Mouse (Mus musculus) thymus, adult 2 months (tissue): Measurements from ENCODE around the gene Tmem89.

ENCODE experiments used
- CTCF ChIP-seq: fragments of 200-500 bp; IDR thresholded peaks from 2 replicates; pipeline ENCODE4 v1.5.1; 2012; ENCODE audit warnings: mild to moderate bottlenecking, control low read depth, low read length, moderate library complexity, borderline replicate concordance; ENCODE audit not compliant: control insufficient read depth, poor library complexity, insufficient read depth; ENCODE audit errors: extremely low read depth
- POLR2A ChIP-seq: fragments of 200-500 bp; IDR thresholded peaks from 2 replicates; pipeline ENCODE4 v1.6.1; 2012; ENCODE audit warnings: mild to moderate bottlenecking, low read length, control low read depth, moderate library complexity; ENCODE audit not compliant: control insufficient read depth, poor library complexity, insufficient read depth; ENCODE audit errors: extremely low read depth

DNA sequence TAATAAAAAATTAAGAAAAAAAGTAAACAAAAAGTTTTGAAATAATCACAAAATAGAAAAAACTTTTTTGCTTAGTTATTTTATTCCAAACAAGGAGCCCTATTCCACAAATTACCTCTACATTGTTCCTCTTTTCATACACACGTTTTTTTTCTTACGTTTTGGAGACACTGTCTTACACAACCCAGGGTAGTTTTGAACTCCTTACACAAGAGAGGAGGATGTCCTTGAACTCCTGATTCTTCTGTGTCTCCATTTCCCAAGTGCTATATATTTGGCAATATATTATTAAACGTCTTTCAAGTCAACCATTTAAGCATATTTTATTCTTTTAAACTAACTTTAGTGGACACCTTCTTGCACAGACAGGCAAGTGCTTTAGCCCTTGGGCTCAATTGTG is 21.6 kb downstream of the Tmem89 start:
- TF ChIP-seq CTCF (no peak), POLR2A (no peak)
